Mouse (Mus musculus): ENCODE measurements around the gene Cd200. TPM values are rescaled to one million over a fixed set of nuclear protein-coding genes. Genes with fewer than 3 reads are reported as not detected.
A peak's percentile ranks its signal among the peaks of the same experiment; 100 is the strongest.
"Not testable (repeated sequence)": the region's sequence is repeated elsewhere in the genome, so short reads cannot be mapped to it uniquely, and the experiment has no call there.

The Cd200 gene
- 68.5 and 73.7 TPM in 2 replicates for polyA plus RNA-seq (2015; fragmentation: Nextera tagmentation; extraction: Ambion mirVana)

DNA sequence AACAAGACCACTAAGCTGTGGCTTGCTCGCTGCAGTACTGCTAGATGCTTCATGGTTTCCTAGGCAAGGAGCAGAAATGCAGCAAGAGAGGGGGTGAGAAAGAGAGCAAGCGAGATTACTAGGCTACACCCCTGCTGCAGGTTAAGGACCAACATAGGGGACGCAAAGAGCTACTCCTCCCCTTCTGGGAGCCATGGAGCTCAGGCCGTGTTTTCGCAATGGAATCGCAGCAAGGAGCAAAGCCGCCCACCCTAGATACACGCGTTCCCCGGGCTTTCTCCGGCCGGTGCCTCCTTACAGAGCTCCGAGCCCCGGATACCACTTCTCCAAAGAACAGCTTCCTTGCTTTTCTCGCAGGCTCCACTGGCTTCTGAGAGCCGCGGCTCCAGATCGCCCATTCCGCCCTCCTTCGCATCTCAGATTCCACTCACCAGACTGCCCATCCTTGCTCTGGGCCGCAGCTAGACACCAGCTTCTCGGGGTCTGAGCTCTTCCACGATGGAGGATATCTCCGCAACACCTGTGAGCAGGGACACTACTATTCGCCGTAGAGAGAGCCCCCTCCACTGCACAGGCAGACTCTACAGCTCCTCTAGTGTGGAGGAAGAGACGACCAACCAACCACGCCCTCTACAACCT, at the start of gene Cd200:
Gene Cd200 (minus strand): TSS at position 629 of the 639 bp plus-strand sequence.
- Histone ChIP-seq H3K4me3 (peak within 1 kb of the TSS; percentile 55), H3K9ac (peak within 1 kb of the TSS; percentile 52), H3K9me3 (no peaks in the 10 kb centered on the region), H3K27me3 (no peaks in the 10 kb centered on the region), H3K27ac (peak within 1 kb of the TSS; percentile 78), H3K4me1 (no peaks in the 10 kb centered on the region), H3K4me2 (peak within 1 kb of the TSS; percentile 75), H3K36me3 (no peaks in the 10 kb centered on the region)
- under 1% methylated on average over 28 of the region's 28 CpGs for WGBS
- peak; percentile 87 for ATAC-seq (ENCODE audit: borderline replicate concordance, extremely low read depth, low FRiP score, low TSS enrichment)

DNA sequence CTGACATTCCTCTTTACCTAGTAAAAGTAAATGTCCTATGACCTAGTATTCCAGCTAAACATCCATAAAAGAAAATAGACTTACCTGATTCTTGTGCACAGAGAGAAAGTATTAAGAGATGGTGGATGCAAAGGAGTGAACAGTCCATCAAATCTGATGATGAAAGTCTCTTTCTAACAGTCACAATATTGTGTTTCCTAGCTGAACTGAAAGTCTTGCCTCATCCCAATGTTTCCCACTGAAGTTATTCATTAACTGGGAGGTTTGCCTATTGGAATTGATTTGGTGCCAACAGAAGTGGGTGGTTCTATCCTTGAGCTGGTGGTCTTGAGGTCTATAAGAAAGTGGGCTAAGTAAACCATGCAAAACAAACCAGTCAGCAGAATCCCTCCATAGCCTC, 45.9 kb upstream of the Cd200 start:
- H3K27me3 ChIP-seq: no peaks in the 10 kb centered on the region
- H3K9me3 ChIP-seq: no peaks in the 10 kb centered on the region
- H3K36me3 ChIP-seq: no peaks in the 10 kb centered on the region
- no peak overlapping the region for H3K4me2 ChIP-seq
- H3K4me1 ChIP-seq: no peaks in the 10 kb centered on the region
- H3K9ac ChIP-seq: no peak overlapping the region
- no peak overlapping the region for H3K4me3 ChIP-seq
- no peak overlapping the region for H3K27ac ChIP-seq
- no peak for ATAC-seq (ENCODE audit: borderline replicate concordance, extremely low read depth, low FRiP score, low TSS enrichment)

DNA sequence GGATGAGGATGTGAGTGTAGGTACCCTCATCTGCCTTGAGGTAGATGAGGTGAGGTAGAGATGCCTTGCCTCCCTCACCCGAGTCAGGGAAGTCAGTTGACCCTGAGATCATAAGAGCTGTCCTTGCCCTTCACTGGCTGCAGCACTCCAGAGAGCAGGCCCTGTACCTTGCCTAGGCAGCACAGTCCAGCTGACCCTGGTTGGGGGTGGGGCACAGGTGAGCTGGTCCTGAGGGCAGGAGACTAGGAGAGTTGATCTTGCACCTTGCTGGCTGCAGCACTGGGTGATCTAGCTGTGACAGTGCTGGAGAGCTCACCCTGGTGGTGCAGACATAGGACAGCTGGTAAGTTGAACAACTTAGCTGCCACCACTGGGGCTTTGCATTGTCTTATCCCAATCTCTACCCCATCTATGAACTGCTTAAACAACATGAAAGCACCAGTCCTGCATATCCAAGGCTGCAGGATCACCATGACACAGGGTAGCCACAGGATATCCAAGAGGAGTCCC, 28.4 kb upstream of the Cd200 start:
- H3K4me3 ChIP-seq: no peak overlapping the region
- no peaks in the 10 kb centered on the region for H3K27me3 ChIP-seq
- no peak overlapping the region for H3K4me2 ChIP-seq
- H3K9me3 ChIP-seq: no peaks in the 10 kb centered on the region
- H3K4me1 ChIP-seq: no peaks in the 10 kb centered on the region
- peak; percentile 55 for ATAC-seq (ENCODE audit: borderline replicate concordance, extremely low read depth, low FRiP score, low TSS enrichment)
- no peaks in the 10 kb centered on the region for H3K36me3 ChIP-seq
- 81% methylated on average over 1 of the region's 1 CpGs for WGBS
- no peak overlapping the region for H3K27ac ChIP-seq
- no peak overlapping the region for H3K9ac ChIP-seq

DNA sequence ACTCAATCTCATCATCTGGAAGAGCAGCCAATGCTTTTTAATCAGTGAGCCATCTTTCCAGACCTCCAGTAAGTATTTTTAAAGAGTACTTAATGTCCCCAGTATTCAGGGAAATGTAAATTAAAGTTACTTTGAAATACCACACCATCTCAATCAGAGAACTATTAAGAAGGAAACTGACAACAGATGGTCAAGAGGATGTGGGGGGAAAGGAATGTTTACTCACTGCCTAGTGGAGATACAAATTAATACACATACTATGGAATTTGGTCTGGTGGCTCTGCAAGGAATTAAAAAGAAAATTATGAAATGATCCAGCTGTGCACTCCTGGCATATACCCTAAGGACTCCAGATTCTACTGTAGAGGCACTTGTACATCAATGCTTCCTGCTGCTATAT, 26.7 kb upstream of the Cd200 start:
- no peaks in the 10 kb centered on the region for H3K4me1 ChIP-seq
- H3K27ac ChIP-seq: no peak overlapping the region
- peak; percentile 70; the same call in 1 of the 2 replicates for ATAC-seq (ENCODE audit: borderline replicate concordance, extremely low read depth, low FRiP score, low TSS enrichment)
- H3K4me3 ChIP-seq: no peak overlapping the region
- no peak overlapping the region for H3K4me2 ChIP-seq
- H3K36me3 ChIP-seq: no peaks in the 10 kb centered on the region
- H3K27me3 ChIP-seq: no peaks in the 10 kb centered on the region
- no peak overlapping the region for H3K9ac ChIP-seq
- no peaks in the 10 kb centered on the region for H3K9me3 ChIP-seq

DNA sequence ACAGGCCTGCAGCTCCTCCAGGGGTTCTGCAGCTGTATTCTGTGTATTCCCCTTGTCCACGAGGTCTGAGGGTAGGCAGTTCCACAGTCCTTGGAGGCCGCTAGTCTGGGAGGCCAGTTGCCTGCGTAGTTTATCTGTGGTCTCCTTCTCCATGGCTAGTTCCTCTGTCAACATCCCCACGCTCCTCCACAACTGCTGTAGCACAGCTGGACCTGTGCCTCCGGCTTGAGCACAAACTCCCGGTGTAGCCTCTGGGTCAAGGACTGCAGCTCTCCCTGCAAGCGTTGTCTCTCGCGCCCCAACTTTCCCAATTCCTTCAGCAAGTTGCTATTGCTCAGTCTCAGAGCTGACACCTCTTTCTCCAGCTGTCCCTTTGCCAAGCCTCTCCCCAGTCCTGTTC, 18.8 kb upstream of the Cd200 start:
- Histone ChIP-seq H3K27ac (no peak overlapping the region), H3K9ac (no peak overlapping the region), H3K9me3 (no peaks in the 10 kb centered on the region), H3K4me1 (no peaks in the 10 kb centered on the region), H3K4me3 (no peak overlapping the region), H3K4me2 (no peak overlapping the region), H3K27me3 (no peaks in the 10 kb centered on the region), H3K36me3 (no peaks in the 10 kb centered on the region)
- no peak for ATAC-seq (ENCODE audit: borderline replicate concordance, extremely low read depth, low FRiP score, low TSS enrichment)
- 81% methylated on average over 9 of the region's 9 CpGs for WGBS

DNA sequence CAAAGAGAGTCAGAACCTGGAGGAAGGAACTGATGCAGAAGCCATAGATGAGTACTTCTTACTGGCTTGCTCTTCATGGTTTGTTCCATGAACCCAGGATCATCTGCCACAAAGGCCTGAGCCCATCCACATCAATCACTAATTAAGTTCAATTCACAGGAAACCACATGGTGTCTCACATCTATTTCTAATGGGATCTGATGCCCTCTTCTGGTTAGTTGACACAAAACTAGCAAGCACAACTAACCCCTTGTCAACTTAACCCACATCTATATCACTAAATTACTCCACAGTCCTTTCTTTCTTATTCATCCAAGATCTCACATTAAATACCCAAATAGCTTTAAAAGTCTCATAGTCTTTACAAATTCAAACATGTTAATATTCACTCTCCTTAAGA, 4.6 kb upstream of the Cd200 start:
- ATAC-seq (ENCODE audit: borderline replicate concordance, extremely low read depth, low FRiP score, low TSS enrichment): no peak
- Histone ChIP-seq H3K36me3 (no peaks in the 10 kb centered on the region), H3K9ac (no peak overlapping the region)

DNA sequence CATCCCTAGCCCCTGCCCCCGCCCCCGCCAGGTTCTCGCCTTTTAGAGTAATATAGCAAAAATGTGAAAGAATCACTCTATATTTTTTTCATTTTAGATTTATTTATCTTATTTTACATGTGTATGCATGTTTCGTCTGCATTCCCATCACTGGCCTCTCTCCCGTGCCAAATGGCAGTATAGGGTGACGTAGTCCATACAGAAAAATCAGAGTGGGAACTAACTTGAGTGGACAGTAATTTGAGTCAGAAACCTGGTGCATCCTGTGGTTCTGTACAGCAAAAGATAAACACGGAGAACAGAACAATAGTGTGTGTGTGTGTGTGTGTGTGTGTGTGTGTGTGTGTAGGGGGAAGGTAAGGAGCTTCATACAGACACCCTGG, 202 bp upstream of the Cd200 start:
- H3K9me3 ChIP-seq; ATAC-seq (ENCODE audit: borderline replicate concordance, extremely low read depth, low FRiP score, low TSS enrichment); H3K27ac ChIP-seq; H3K36me3 ChIP-seq; H3K27me3 ChIP-seq; H3K4me1 ChIP-seq: not testable (repeated sequence)
- Histone ChIP-seq H3K4me2 (peak overlapping the region; percentile 75), H3K9ac (peak overlapping the region; percentile 52; the same call in 1 of the 2 replicates), H3K4me3 (peak overlapping the region; percentile 55)
- WGBS: 26% methylated on average over 7 of the region's 7 CpGs

More for the DNA sequence above, 4.6 kb upstream of the Cd200 start:
- H3K4me2 ChIP-seq: no peak overlapping the region
- H3K9me3 ChIP-seq: no peaks in the 10 kb centered on the region
- H3K4me1 ChIP-seq: no peaks in the 10 kb centered on the region
- no peaks in the 10 kb centered on the region for H3K27me3 ChIP-seq
- H3K4me3 ChIP-seq: no peak overlapping the region
- H3K27ac ChIP-seq: no peak overlapping the region

DNA sequence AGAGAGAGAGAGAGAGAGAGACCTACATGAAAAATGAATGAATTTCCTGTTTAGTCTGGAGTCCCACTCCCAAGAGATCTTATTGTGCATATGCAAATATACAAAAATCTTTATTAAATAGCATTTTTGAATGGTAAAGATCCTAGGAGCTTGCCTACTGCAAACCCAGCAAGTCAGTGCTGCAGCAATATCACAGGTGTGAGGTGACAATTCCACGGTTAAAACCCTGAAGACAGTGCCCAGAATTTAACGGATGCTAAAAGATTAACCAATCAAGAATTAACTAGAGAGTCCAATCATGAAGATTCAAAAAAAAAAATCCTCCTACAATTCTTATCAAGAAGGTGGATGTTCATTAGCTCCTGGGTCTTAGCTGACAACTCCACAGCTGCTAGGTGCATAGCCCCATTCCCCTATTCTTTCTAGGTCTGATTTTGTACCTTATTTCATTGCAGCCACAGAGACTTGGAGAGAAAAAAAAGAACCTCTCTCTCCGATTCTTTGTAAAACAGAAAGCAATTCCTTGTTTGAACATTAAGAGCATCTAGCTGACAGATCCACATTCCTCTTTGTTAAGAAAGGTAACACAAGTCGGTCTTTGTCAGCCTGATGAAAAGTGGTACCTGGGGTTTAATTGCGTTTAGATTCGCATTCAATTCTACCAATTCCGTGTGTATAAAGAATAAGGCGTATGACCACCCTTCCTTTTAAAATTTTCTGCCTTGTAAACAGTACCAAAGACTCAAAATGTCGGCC, 1.0 kb downstream of the Cd200 start:
- no peaks in the 10 kb centered on the region for H3K36me3 ChIP-seq
- ATAC-seq (ENCODE audit: borderline replicate concordance, extremely low read depth, low FRiP score, low TSS enrichment): no peak
- 0 out of 2 replicates have a peak, but pooled peaks cover 2% of the 10 kb centered on the region for H3K4me1 ChIP-seq
- no peaks in the 10 kb centered on the region for H3K9me3 ChIP-seq
- WGBS: 26% methylated on average over 9 of the region's 9 CpGs
- peak overlapping the region; percentile 55 for H3K4me3 ChIP-seq
- no peaks in the 10 kb centered on the region for H3K27me3 ChIP-seq
- H3K27ac ChIP-seq: 0 out of 2 replicates have a peak overlapping the region, but pooled peaks have one; percentile 78
- peak overlapping the region; percentile 52 for H3K9ac ChIP-seq
- peak overlapping the region; percentile 75 for H3K4me2 ChIP-seq

DNA sequence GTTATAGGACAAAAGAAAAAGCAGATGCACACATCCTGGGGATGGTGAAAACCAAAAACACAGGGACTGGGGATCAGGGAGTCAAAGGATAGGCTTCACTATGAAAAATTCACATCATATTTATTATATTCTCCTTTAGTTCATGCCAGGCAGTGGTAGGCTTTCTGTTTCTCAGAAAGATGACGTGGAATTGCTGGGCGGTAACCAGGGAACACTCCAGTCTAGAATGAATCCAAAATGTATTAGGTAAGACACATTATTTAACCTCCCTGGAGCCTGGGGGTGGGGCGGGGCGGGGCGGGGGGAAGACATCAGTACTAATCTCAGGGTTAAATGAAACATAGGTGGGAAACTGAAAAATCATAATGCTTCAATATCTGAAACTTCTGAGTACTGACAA, 1.8 kb downstream of the Cd200 start:
- Histone ChIP-seq H3K4me3 (peak overlapping the region; percentile 55; the same call in 1 of the 2 replicates), H3K27ac (no peak overlapping the region), H3K4me2 (peak overlapping the region; percentile 75), H3K9me3 (no peaks in the 10 kb centered on the region), H3K9ac (no peak overlapping the region), H3K27me3 (no peaks in the 10 kb centered on the region), H3K36me3 (no peaks in the 10 kb centered on the region), H3K4me1 (0 out of 2 replicates have a peak, but pooled peaks cover 3% of the 10 kb centered on the region)
- no peak for ATAC-seq (ENCODE audit: borderline replicate concordance, extremely low read depth, low FRiP score, low TSS enrichment)
- 83% methylated on average over 5 of the region's 5 CpGs for WGBS

DNA sequence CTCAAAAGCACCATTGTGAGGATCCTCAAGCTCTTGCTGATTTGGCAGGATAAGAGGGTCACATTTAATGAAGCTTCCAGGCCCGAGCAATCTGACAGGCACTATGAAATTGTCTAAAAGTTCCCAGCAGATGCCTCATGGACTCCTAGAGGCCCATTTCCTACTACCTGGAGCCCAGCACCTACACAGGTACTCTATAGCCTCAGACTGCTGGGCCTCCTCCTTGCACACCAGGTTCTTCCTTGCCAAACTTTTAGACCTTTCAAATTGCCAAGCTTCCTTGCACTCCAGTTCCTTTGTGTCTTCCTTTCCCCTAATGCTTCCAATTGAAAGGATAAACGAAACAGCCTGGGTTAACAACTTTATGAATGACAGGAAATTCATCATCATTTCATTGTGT, 5.9 kb downstream of the Cd200 start:
- Histone ChIP-seq H3K4me2 (no peak overlapping the region), H3K27ac (no peak overlapping the region), H3K4me3 (no peak overlapping the region), H3K4me1 (peaks cover 13% of the 10 kb centered on the region), H3K27me3 (no peaks in the 10 kb centered on the region), H3K36me3 (no peaks in the 10 kb centered on the region), H3K9ac (no peak overlapping the region), H3K9me3 (no peaks in the 10 kb centered on the region)
- no peak for ATAC-seq (ENCODE audit: borderline replicate concordance, extremely low read depth, low FRiP score, low TSS enrichment)
- 66% methylated on average over 2 of the region's 2 CpGs for WGBS

DNA sequence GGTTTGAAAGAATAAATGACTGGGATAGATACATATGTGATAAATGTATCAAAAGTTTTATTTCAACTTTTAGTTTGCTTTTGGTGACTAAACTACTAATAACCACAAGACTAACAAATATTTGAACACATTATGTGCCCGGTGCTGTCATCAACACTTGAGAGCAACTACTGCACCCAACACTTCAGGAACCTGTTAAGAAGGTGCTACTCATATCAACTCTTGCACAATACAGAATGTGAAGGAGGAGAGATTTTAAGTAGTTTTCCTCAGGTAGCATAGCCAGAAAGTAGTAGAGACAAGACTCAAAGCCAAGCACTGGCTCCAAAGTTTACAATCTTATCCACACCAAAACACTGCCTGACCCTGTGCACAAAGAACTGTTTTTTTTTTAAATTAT, 6.8 kb downstream of the Cd200 start:
- Histone ChIP-seq H3K9me3 (no peaks in the 10 kb centered on the region), H3K36me3 (no peaks in the 10 kb centered on the region), H3K4me2 (no peak overlapping the region), H3K27ac (no peak overlapping the region), H3K27me3 (no peaks in the 10 kb centered on the region), H3K4me3 (no peak overlapping the region), H3K4me1 (peaks cover 13% of the 10 kb centered on the region), H3K9ac (no peak overlapping the region)
- no peak for ATAC-seq (ENCODE audit: borderline replicate concordance, extremely low read depth, low FRiP score, low TSS enrichment)
- WGBS: 68% methylated on average over 1 of the region's 1 CpGs

DNA sequence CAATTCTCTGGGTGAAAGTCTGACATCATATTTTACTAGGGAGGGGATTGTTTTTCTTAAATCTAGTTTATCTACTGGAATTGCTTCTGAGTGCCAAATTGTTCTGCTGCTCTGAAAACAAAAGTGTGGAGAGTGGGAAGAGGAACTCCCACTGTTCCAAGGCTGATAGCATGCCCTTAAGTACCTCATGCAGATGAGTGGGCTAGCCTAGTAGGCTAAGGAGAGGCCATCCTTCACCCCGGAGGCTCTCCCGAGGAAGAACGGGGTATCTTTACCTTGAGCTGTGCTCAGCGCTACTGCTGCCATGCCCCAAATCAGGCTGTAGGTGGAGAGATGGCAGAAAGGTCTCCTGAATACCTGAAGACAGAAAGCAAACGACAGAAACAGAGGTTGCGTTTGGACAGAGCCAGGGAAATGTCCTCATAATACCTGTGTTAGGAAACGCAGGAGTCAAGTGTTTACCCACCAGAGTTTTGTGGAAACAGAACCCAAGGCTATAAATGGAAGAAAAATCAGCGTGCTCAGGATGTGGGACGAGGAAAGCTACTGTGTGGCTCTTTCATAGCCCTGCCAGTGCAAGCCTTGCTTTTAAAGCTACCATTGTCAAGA, 8.8 kb downstream of the Cd200 start:
- 29% methylated on average over 9 of the region's 9 CpGs for WGBS
- Histone ChIP-seq H3K36me3 (no peaks in the 10 kb centered on the region), H3K4me1 (peaks cover 13% of the 10 kb centered on the region), H3K4me2 (no peak overlapping the region), H3K27me3 (no peaks in the 10 kb centered on the region), H3K27ac (peak overlapping the region; percentile 51), H3K4me3 (no peak overlapping the region), H3K9me3 (no peaks in the 10 kb centered on the region), H3K9ac (no peak overlapping the region)
- peak; percentile 52; the same call in 1 of the 2 replicates for ATAC-seq (ENCODE audit: borderline replicate concordance, extremely low read depth, low FRiP score, low TSS enrichment)

Data from lung, embryonic 15.5 days (tissue).